Mouse (Mus musculus): Measurements from ENCODE around the gene Sirpa. TPM values are rescaled to one million over a fixed set of nuclear protein-coding genes. Genes with fewer than 3 reads are reported as not detected.

The Sirpa gene
- polyA plus RNA-seq, 1 experiment from 2014 or later: 35.7 TPM

- no peak overlapping the region for H3K4me3 ChIP-seq (replicated peaks; ENCODE audit: low read depth, low read length)
- WGBS: 84% methylated on average over 5 of the region's 5 CpGs
Measured at GRCm38 (mm10) chr2:129679066-129679465, 86.4 kb downstream of the Sirpa start.

GRCm38 (mm10) chr2:129680236-129680635, 87.6 kb downstream of the Sirpa start:
- Histone ChIP-seq H3K9me3 (ENCODE audit: control insufficient read depth, low read length) (no peaks in the 10 kb centered on the region), H3K27ac (replicated peaks; ENCODE audit: low read depth, low read length) (no peak overlapping the region), H3K36me3 (ENCODE audit: control insufficient read depth, insufficient read depth, low read length) (no peaks in the 10 kb centered on the region), H3K9ac (replicated peaks; ENCODE audit: low read length) (no peak overlapping the region), H3K4me3 (replicated peaks; ENCODE audit: low read depth, low read length) (no peak overlapping the region), H3K27me3 (ENCODE audit: control insufficient read depth, insufficient read depth, low read length) (0 out of 2 replicates have a peak, but pooled peaks cover 3% of the 10 kb centered on the region), H3K4me1 (ENCODE audit: control insufficient read depth, insufficient read depth, low read length) (peaks cover 7% of the 10 kb centered on the region), H3K4me2 (ENCODE audit: low read length) (no peak overlapping the region)
- DNase-seq (no peak), ATAC-seq (ENCODE audit: low FRiP score, low TSS enrichment) (no peak)
- WGBS: 86% methylated on average over 3 of the region's 3 CpGs

More at GRCm38 (mm10) chr2:129679066-129679465, 86.4 kb downstream of the Sirpa start:
- Histone ChIP-seq H3K36me3 (ENCODE audit: control insufficient read depth, insufficient read depth, low read length) (no peaks in the 10 kb centered on the region), H3K27me3 (ENCODE audit: control insufficient read depth, insufficient read depth, low read length) (0 out of 2 replicates have a peak, but pooled peaks cover 3% of the 10 kb centered on the region), H3K9ac (replicated peaks; ENCODE audit: low read length) (no peak overlapping the region), H3K4me2 (ENCODE audit: low read length) (no peak overlapping the region), H3K9me3 (ENCODE audit: control insufficient read depth, low read length) (no peaks in the 10 kb centered on the region), H3K27ac (replicated peaks; ENCODE audit: low read depth, low read length) (no peak overlapping the region), H3K4me1 (ENCODE audit: control insufficient read depth, insufficient read depth, low read length) (peaks cover 7% of the 10 kb centered on the region)
- ATAC-seq (ENCODE audit: low FRiP score, low TSS enrichment): no peak
- no peak for DNase-seq

Other genes starting within 250 kb of the Sirpa start
- not detected in 2 replicates for gene Il1b, start 221.7 kb upstream of the Sirpa start, polyA plus RNA-seq (2014; fragmentation: Nextera tagmentation; extraction: Ambion mirVana)
- not detected in 2 replicates for gene F830045P16Rik, start 56.2 kb upstream of the Sirpa start, polyA plus RNA-seq (2014; fragmentation: Nextera tagmentation; extraction: Ambion mirVana)
- 7.3 and 8.8 TPM in 2 replicates for gene Pdyn, start 107.0 kb downstream of the Sirpa start, polyA plus RNA-seq (2014; fragmentation: Nextera tagmentation; extraction: Ambion mirVana)
- 7.0 and 10.8 TPM in 2 replicates for gene Stk35, start 207.7 kb downstream of the Sirpa start, polyA plus RNA-seq (2014; fragmentation: Nextera tagmentation; extraction: Ambion mirVana)